Mouse (Mus musculus) G1E (cell line): ENCODE data around the gene Xylt1. TPM values are rescaled to one million over a fixed set of nuclear protein-coding genes. Genes with fewer than 3 reads are reported as not detected.

Source experiments
- ATAC-seq: 2 replicates; pipeline ENCODE4 v1.8.0; 2016; ENCODE audit warnings: mild to moderate bottlenecking; ENCODE audit not compliant: insufficient number of reproducible peaks, poor library complexity, low FRiP score, severe bottlenecking; ENCODE audit errors: extremely low read depth
- DNase-seq: peaks from one replicate; pipeline ENCODE4 v3.0.0; 2012; ENCODE audit warnings: low spot score
- H3K27me3 ChIP-seq: 2 replicates; pipeline ENCODE4 v1.6.1; 2012; ENCODE audit warnings: mild to moderate bottlenecking, low read length, inconsistent platforms; ENCODE audit not compliant: insufficient read depth
- H3K36me3 ChIP-seq: replicated peaks from 2 replicates; pipeline ENCODE3; 2012; ENCODE audit warnings: mild to moderate bottlenecking, inconsistent platforms
- H3K4me1 ChIP-seq: 2 replicates; pipeline ENCODE4 v1.6.1; 2012; ENCODE audit warnings: low read depth, low read length, inconsistent platforms, mixed read lengths; ENCODE audit not compliant: insufficient read depth
- H3K4me3 ChIP-seq: 2 replicates; pipeline ENCODE4 v1.5.1; 2012; ENCODE audit warnings: low read depth, mild to moderate bottlenecking, inconsistent platforms, low read length, moderate library complexity, mixed read lengths
- H3K9me3 ChIP-seq: replicated peaks from 2 replicates; pipeline ENCODE4 v1.6.1; 2012; ENCODE audit warnings: inconsistent platforms
- CTCF ChIP-seq: IDR thresholded peaks from 2 replicates; pipeline ENCODE4 v1.5.1; 2012; ENCODE audit warnings: low read depth, low read length, inconsistent platforms, mixed read lengths
- GATA1 ChIP-seq: IDR thresholded peaks from 2 replicates; pipeline ENCODE4 v1.6.1; 2012; ENCODE audit warnings: borderline replicate concordance, low read length, inconsistent platforms, mixed read lengths
- GATA2 ChIP-seq: IDR thresholded peaks from 2 replicates; pipeline ENCODE4 v1.6.1; 2012; ENCODE audit warnings: low read depth, low read length, inconsistent platforms, borderline replicate concordance
- POLR2AphosphoS5 ChIP-seq: IDR thresholded peaks from 2 replicates; pipeline ENCODE4 v1.6.1; 2012; ENCODE audit warnings: low read depth, low read length, inconsistent platforms; ENCODE audit not compliant: insufficient replicate concordance
- TAL1 ChIP-seq: conservative IDR thresholded peaks from 2 replicates; pipeline ENCODE4 v1.6.1; 2012; ENCODE audit warnings: low read depth, low read length, inconsistent platforms, mixed read lengths
- polyA plus RNA-seq: library from polyadenylated mRNA; stranded (reverse); fragments of >175 nt; gene quantifications from 2 replicates; pipeline ENCODE4 v1.2.3, GENCODE M21; 2012
- total RNA-seq, 2 experiments: library from RNA; stranded (forward) in 1 of 2; stranded (reverse) in 1 of 2; fragments of 200-1000 nt in 1 of 2; fragments of >200 nt in 1 of 2; fragmentation: Nextera tagmentation in 1 of 2; gene quantifications; 2 replicates each; pipeline ENCODE4 v1.2.3; 2014 to 2017

Xylt1 gene
- total and polyA plus RNA-seq, 3 experiments: 0.11 TPM; not detected in 2

DNA sequence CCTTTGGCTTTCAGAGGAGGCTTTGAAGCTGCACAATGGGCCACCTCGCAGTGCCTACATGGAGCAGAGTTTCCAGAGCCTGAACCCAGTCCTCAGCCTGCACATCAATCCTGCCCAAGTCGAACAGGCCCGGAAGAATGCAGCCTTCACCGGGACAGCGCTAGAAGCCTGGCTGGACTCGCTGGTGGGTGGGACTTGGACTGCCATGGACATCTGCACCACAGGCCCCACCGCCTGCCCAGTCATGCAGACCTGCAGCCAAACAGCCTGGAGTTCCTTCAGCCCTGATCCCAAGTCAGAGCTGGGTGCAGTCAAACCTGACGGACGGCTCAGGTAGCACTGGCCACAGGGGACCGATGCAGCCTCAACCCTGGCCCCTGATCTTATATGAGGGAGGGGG, 286.5 kb downstream of the Xylt1 start:
- TF ChIP-seq GATA2 (no peak), CTCF (no peak), GATA1 (no peak), POLR2AphosphoS5 (no peak), TAL1 (no peak)
- H3K9me3 ChIP-seq: peaks cover 51% of the 10 kb centered on the region
- no peaks in the 10 kb centered on the region for H3K27me3 ChIP-seq
- H3K4me3 ChIP-seq: peak overlapping the region; percentile 40; the same call in 1 of the 2 replicates
- DNase-seq (no peak), ATAC-seq (no peak)
- H3K4me1 ChIP-seq: no peaks in the 10 kb centered on the region
- no peaks in the 10 kb centered on the region for H3K36me3 ChIP-seq

DNA sequence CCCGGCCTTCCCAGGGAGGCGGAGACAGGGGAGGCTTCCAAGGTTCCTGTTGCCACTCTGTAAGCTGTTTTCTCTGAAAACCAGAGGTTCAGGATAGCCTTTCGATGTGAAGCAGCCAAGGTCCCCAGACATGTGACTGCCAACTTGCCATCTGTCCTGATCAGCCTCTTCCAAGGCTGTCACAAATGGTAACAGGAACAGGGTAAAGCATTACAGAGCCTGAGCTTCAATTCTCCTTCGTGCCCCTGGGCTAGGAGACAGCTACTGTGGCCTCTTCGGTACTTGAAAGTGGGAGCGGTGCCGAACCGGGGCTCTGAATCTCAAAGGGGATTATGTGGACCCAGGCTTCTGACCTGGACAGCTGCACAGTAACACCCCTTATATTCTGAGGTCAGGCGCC, 287.4 kb downstream of the Xylt1 start:
- Histone ChIP-seq H3K36me3 (no peaks in the 10 kb centered on the region), H3K4me1 (no peaks in the 10 kb centered on the region), H3K9me3 (peaks cover 55% of the 10 kb centered on the region), H3K27me3 (no peaks in the 10 kb centered on the region), H3K4me3 (no peak overlapping the region)
- TF ChIP-seq CTCF (no peak), TAL1 (no peak), GATA2 (no peak), GATA1 (no peak), POLR2AphosphoS5 (no peak)
- ATAC-seq (no peak), DNase-seq (no peak)

DNA sequence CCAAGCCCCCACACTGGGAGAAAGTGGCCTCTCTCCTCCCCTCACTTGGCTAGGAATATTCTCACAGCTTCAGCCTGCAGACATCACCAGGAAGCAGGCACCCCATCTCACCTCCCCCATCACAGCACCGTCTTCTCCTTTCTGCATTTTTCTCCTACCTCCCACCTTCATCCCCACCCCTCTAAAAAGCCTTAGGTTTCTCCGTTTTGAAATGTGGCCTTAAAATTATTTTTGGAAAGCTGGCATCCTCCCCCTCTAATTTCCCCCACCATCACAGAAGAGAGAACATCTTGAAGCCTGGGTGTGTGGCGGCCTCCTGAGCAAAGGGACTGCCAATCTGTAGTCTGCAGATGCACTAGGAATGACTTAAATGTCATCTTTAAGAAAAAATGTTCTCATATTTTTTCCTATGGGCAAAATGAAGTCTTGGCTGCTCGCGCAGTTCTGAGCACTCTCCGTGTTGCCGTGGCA, 291.4 kb downstream of the Xylt1 start:
- DNase-seq: no peak

DNA sequence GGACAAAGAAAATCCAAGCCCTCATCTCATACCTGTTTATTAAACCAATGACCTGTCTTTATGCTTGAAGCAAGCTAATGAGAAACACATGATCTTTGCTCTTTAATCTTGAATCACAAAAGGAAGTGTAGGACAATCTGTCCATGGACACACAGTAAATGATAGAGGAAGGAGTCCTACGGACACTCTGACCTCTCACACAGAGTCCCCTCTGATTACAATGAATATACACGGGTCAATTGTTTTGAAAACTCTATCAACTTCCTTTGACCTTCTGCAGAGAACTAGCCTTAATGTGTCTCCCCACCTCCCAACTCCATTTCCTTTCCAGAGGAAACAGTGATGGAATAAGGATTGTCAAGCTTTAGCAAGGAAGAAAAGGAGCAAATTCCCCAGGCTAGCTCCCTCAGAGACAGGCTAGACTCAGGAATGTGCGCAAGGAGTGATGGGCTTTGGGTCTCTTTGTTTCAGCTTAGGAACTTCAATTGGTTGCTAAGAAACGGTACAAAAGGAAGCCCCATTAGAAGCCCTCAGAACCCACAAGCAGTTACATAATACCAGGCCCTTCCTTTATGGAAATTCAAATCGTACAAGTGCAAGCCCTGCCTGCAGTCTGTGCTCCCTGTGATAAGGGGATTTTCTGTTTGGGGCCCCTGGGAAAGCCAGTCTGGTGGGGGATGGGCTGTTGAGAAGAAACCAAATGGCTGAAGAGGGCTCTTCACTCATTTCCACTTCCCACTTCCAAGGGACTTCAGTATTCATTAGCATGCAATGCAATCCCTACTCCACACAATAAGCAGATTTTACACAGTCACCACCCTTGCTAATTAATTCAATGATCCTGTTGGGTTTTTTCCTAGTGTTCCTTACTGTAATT, 305.6 kb downstream of the Xylt1 start:
- H3K36me3 ChIP-seq: no peaks in the 10 kb centered on the region
- ATAC-seq: no peak
- H3K4me1 ChIP-seq: no peaks in the 10 kb centered on the region
- no peak for DNase-seq
- H3K9me3 ChIP-seq: peaks cover 42% of the 10 kb centered on the region
- no peak for TF ChIP-seq GATA1
- no peaks in the 10 kb centered on the region for H3K27me3 ChIP-seq
- no peak overlapping the region for H3K4me3 ChIP-seq

More for the DNA sequence above, 291.4 kb downstream of the Xylt1 start:
- Histone ChIP-seq H3K4me3 (no peak overlapping the region), H3K36me3 (no peaks in the 10 kb centered on the region), H3K9me3 (peaks cover 60% of the 10 kb centered on the region), H3K4me1 (no peaks in the 10 kb centered on the region), H3K27me3 (no peaks in the 10 kb centered on the region)
- no peak for TF ChIP-seq TAL1
- TF ChIP-seq GATA1: no peak
- no peak for TF ChIP-seq GATA2
- no peak for TF ChIP-seq POLR2AphosphoS5
- TF ChIP-seq CTCF: no peak
- no peak for ATAC-seq

DNA sequence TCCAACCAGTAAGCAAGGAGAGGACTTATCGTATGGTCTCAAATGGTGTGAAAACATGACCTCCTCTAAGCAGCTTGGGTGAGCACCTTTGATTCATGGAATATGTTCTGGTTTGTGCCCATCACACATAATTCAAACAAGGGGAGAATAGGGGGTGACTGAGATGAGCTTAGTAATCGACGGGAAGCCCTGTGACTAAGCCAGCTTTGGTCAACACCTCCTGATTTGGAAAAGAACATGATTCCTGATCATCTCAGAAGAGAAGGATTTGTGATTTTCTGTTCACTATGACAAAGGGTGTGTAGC, 306.2 kb downstream of the Xylt1 start:
- ATAC-seq (no peak), DNase-seq (no peak)
- Histone ChIP-seq H3K36me3 (no peaks in the 10 kb centered on the region), H3K4me1 (no peaks in the 10 kb centered on the region), H3K4me3 (no peak overlapping the region), H3K27me3 (no peaks in the 10 kb centered on the region), H3K9me3 (peaks cover 36% of the 10 kb centered on the region)
- TF ChIP-seq CTCF: no peak
- TF ChIP-seq TAL1: no peak
- TF ChIP-seq GATA1: no peak
- TF ChIP-seq POLR2AphosphoS5: no peak
- no peak for TF ChIP-seq GATA2

DNA sequence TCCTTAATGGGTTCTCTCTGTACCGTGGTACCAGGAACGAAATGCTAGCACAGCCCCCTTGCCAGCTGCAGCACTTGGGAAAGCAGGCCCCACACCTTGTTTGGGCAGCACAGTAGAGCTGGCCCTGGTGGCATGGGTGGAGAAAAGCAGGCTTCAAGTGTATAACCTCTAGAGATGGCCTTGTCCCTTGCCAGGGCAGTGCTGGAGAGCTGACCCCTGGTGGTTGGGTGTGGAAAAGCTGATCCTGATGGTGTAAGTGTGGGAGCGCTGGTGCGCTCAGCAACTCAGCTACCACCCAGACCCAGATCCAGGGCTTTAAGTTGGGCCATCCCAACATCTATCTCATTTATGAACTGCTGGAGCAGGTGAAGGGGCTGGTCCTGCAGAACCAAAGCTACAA, 314.8 kb downstream of the Xylt1 start:
- DNase-seq: no peak
- Histone ChIP-seq H3K4me3 (no peak overlapping the region), H3K36me3 (no peaks in the 10 kb centered on the region), H3K27me3 (no peaks in the 10 kb centered on the region), H3K4me1 (no peaks in the 10 kb centered on the region), H3K9me3 (peaks cover 18% of the 10 kb centered on the region)
- no peak for ATAC-seq
- TF ChIP-seq GATA2 (no peak), CTCF (no peak), GATA1 (no peak), POLR2AphosphoS5 (no peak), TAL1 (no peak)
